Mouse (Mus musculus) liver (tissue): Measurements from ENCODE around the gene Gm21738.
"Not testable (repeated sequence)": the region's sequence is repeated elsewhere in the genome, so short reads cannot be mapped to it uniquely, and the experiment has no call there.

Experiments
- DNase-seq: peaks from one replicate; pipeline ENCODE4 v3.0.0-alpha.2; 2020; ENCODE audit warnings: mixed read lengths

Gm21738 gene

DNA sequence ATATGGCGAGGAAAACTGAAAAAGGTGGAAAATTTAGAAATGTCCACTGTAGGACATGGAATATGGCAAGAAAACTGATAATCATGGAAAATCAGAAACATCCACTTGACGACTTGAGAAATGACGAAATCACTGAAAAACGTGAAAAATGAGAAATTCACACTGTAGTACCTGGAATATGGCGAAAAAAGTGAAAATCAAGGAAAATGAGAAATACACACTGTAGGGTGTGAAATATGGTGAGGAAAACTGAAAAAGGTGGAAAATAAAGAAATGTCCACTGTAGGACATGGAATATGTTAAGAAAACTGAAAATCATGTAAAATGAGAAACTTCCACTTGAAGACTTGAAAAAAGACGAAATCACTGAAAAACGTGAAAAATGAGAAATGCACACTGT, at the start of gene Gm21738:
Gm21738 (minus strand) TSS at position 101 of the 400 bp plus-strand sequence.
- not testable (repeated sequence) for DNase-seq

DNA sequence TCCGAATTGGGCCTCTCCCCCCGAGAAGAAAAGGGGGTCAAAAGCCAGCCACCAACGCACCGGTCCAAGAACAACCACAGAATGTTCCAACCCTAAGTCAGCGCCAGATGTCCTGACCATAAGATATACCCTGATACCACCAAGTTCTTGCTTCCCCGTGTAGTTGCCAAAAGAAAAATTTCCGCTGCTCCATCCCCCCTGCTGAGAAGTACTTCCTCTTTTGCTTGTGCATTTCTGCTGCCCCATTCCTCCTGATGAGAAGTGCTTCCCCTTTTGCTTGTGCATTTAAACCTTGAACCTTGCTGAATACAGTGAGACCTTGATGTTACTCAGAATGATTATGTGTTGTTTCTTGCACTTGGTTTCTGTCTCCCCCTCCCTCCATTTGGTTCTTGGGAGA, 35.0 kb downstream of the Gm21738 start:
- not testable (repeated sequence) for DNase-seq
